Mouse (Mus musculus): ENCODE measurements around the gene Ccsap. TPM values are rescaled to one million over a fixed set of nuclear protein-coding genes. Genes with fewer than 3 reads are reported as not detected.

Ccsap gene
- total RNA-seq, 2 experiments from 2014 or later, result 56.7 to 61.7 TPM

DNA sequence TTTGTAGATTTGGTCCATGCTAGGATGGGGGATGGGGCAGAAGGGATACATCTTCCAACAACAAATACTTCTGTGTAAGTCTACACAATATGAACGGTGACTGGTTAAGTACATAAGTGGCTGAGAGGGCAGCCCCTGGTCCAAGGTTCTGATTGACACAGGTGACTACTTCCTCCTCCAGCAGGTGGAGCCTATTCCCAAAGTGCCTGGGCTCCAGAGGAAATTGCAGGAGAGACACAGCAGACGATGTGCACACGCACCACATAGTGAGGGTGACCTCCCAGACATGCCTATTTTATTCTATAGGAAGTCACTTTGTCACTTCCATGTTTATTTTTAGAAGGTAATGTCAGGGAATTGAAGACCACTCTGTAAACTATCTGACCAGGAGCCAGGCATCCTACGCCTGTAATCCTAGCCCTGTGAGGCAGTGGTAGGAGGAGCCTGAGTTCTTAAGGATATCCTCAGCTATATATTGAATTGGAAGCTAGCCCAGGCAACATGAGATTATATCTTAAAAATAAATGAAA is 20.9 kb upstream of the Ccsap start:
- no peak for DNase-seq (ENCODE audit: low spot score in 2 of 2)

DNA sequence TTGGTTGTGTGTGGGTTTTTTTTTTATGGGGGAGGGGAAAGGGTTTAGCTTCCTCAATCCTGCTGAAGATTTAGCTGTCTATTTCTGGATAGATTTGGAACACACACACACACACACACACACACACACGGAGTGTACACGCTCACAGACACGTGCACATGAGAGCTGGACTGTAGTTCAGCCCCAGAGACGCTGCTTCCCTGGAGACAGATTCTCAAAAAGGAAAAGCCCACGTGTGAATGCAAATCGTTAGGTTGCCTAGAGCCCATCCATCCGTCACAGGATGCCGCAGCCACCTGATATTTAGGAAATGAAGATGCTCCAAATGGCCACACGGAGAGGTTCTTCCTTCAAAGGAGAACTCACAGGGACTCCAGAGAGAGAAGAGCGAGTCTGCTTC is 20.3 kb upstream of the Ccsap start:
- peak in 1 of 2 experiments; percentile 62 for DNase-seq (ENCODE audit: low spot score in 2 of 2)

DNA sequence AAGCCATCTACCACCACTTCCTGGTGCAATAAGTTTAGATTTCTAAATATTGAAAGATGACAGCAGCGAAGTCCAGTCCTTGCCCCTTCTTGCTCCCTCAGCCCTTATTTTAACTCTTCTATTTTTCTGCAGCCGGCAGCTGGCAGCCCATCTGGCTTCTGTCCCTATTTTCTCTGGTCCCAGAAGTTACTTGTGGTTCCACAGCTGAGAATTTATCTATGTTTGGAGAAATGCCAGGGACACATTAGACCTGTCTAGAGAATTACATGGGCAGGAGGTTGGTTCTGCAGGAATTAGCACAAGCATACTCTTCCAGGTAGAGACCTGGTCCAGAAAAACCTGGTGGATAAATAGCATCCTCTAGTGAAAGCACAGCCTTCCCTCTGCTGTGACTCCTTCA is 17.9 kb upstream of the Ccsap start:
- peak in 1 of 2 experiments; percentile 9 for DNase-seq (ENCODE audit: low spot score in 2 of 2)

DNA sequence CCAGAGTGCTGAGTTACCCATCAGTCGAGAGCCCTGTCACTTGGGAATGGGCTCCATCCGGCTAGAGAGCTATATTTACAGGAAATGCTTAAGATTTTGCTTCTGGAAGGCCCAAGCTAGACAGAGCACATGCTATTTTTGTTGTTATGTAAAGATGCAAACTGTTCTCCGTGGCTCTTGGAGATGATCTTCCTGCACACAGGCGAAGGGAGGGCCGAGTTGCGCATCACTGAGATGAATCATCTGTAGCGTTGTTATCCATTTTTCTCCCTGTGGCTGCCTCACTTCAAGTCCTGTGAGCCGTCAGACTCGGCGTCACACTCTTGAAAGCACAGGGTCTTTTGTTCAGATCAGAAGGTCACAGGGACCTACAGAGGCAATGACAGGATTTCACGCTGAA is 14.3 kb upstream of the Ccsap start:
- peak in 1 of 2 experiments; percentile 65 for DNase-seq (ENCODE audit: low spot score in 2 of 2)

DNA sequence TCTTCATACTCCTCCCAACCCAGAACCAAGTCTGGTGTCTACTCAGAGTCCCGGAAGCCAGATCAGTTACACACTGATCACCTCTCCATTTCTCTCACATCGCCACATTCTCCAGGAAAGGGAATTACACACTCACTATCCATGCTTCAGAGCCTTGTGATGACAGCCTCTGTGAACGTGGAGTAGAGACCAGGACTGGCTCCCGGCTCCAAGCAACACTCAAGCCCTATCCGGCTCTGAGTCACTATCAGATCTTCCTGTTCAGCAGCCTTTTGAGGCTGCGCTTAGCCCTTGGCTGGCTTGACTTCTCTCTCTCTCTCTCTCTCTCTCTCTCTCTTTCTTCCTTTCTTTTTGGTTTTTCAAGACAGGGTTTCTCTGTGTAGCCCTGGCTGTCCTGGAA is 13.4 kb upstream of the Ccsap start:
- no peak for DNase-seq (ENCODE audit: low spot score in 2 of 2)

DNA sequence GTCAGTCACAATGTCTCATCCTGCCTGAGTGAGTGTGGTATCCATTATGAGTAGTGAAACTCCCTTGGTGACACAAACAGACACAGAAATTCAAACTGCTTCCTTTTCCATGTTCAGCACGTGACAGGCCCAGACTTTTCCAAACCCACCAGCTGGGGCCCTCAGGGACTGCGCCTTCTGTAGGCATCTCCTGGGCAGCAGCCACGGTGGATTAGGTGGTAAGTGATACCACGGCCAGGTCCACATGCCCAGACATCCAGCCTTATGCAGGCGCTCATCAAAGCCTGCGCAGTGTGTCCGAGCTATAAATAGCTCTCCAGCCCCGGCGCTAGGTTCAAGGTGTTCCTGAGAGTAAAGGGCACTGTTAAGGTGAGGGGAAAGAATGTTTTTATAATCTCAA is 12.0 kb upstream of the Ccsap start:
- DNase-seq (ENCODE audit: low spot score in 2 of 2), result no peak

DNA sequence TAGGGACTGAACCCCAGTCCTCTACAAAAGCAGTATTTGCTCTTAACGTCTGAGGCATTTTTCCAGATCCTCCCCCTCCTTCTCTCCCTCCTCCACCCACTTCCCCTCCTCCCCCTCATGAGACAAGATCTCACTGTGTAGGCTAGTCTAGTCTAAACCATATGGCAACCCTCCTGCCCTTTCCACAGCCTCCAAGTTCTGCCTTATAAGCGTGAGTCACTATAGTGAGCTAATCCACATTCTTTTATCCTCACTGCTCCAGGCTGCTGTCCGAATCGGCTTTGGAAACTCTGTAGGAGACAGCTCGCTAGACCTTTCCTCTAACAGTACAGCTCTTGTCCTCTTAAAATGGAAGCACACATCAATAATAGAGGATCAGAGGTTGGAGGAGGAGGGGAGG is 7.0 kb upstream of the Ccsap start:
- no peak for DNase-seq (ENCODE audit: low spot score in 2 of 2)

DNA sequence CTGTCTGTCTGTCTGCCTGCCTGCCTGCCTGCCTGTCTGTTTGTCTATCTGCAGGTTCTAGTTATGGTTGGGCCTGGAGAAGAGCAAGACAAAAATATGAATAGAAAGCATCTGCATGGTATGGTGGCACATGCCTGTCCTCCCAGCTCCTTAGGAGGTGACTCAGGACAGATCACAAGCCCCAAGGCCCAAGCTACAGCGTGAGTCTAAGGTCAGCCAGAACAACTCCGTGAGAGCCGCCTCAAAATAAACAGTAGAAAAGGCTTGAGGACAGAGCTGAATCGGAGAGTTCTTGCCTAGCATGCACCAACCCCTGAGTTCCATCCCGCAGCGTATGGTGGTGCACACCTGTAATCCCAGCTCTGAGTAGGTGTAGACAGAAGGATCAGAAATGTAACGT is 5.8 kb upstream of the Ccsap start:
- no peak for DNase-seq (ENCODE audit: low spot score in 2 of 2)

DNA sequence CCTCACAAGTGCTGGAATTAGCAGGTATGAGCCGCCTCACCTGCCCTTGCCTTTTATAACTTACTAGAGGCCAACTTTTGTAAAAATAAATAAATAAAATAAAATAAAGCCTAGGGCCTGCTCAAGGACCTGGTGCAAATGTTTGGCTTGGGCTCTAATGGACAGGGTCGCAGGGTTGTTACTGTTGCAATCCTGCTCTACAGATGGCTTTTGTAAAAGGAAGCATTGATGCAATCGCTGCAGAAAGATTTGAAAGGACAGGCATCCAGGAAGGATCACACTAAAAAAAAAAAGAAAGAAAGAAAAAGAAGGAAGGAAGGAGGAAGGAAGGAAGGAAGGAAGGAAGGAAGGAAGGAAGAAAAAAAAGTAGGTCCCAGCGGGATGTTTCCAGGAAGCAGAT is 377 bp upstream of the Ccsap start:
- DNase-seq (ENCODE audit: low spot score in 2 of 2), result no peak

DNA sequence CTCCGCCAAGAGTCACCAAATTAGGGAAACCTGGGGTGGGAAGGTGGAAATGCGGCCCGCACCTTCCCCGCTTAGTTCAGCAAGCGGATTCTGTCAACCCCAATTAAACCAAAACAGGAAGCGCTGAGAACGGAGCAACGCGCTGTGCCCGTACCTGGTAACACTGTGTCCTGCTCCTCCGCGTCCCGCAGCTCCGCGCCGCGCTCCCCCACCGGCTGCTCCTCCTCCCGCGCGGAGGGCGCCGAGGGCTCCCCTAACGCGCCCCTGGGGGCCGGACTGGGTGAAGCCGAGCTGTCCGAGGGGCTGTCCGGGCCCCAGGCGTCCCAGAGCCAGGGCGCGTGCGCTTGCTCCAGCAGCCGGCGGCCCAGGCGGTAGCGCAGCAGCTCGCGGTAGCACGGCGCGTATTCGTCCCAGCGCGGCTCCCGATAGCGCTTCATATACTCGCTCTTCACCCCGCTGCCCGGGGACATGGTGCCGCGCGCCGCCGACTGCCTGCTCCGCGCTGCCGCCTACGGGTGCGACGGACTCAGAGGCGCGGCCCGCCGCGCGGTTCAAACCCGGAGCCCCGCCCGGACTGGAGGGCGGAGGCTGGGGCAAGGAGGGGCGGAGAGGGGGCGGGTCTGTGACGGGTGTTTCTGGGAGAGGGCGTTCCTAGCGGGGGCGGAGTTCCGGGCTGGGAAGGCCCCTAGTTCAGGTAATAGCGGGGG is 915 bp downstream of the Ccsap start:
- peak; percentile 88 to 93 for DNase-seq (ENCODE audit: low spot score in 2 of 2)

DNA sequence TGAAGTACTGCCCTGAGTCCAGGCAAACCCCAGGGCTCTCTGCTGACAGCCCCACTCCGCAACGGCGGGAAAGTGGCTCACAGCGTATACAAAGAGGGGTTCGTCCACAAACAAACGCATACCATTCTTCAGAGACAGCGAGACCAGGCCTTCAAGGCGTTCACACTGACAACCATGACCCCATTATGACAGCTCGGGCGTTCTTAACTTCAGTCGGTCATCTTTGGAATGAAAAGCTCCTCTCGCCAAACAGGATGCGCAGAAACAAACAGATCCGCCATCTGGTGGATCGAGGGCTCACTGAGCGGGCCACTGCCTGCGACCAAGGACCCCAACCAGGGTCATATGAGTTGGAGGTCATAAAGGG is 1.5 kb downstream of the Ccsap start:
- no peak for DNase-seq (ENCODE audit: low spot score in 2 of 2)

DNA sequence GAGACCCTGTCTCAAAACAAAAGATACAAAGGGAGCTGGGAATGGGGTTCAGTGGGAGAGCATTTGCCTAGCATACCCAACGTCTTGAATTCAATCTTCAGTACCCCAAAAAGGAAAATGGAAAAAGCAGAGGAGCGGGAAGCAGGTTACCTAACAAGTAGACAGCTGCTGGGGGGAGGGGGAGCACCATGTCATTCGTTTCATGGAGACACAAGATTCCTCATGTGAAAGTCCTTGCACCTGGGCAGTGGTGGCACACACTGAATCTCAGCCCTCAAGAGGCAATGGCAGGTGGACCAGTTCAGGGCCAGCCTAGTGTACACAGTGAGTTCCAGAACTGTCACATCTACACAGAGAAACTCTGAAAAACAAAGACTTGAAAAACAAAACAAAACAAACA is 2.6 kb downstream of the Ccsap start:
- DNase-seq (ENCODE audit: low spot score in 2 of 2), result no peak

DNA sequence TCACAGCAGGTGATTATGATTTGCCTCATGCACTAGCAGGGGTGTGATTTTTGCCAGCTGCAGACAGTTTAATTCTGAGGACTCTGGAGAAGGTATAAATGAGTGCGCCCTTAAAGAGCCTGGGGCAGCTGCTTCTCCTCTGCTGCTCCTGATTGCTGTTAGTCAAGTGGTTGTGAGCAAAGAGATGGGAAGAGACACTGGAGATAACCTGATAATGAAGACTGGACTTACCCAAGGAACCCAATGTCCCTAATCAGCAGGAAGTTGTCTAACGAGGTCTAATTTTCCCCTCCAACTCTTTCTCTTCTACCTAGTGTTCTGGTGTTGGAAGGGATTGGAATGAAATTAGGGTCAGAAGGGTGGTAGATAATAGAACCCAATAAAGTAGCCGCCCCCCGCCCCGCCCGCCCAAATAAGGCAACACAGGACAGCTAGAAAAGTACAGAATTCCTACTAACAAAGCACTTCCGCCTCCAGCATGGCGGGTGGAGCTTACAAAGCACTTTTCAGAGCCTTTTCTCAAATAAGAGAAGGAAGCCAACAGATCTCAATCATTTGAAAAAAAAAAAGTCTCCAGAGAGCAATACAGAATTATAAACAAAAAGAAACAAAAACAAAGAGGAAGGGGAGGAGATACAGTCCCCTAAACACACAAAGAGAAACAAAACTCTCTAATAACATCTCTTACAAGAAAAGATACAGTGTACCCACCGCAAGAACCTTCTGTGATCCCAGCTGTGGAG is 5.1 kb downstream of the Ccsap start:
- no peak for DNase-seq (ENCODE audit: low spot score in 2 of 2)

DNA sequence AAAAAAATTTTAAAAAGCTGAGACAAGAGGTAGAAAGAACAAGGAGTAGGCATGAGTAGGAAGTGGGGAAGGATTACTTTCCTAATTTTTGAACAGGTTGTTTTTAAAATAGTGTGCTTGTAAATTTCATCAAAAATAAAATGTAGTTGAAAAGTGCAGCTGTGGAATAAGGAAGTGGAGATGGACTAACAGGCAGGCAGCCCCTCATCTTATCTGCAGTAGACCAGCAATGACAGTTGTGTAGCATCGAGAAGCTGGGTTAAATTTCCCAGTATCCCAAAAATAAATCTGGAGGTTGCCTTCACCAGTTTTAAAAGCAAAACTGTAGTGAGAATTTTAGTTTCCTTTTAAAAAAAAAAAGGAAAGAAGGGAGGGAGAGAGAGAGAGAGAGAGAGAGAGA is 5.8 kb downstream of the Ccsap start:
- DNase-seq (ENCODE audit: low spot score in 2 of 2), result no peak

DNA sequence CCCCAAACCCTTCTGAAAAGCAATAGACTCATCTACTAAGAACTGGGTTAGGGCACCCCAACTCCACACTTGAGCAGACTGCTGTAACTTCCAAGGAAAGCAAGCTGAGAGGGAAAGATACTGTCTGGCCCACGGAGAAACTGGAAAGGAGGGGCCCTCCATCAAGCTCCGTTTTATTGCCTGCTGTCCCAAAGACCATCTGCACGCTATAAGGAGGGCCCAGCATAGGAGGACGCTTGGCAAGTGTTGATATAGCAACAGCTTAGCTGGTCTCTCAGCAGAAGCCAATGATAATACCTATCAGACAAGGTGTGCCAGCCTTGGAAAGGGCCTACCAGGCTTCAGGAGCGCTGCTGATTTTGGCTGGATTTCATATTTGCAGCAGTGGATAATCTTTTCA is 8.4 kb downstream of the Ccsap start:
- DNase-seq (ENCODE audit: low spot score in 2 of 2), result no peak

DNA sequence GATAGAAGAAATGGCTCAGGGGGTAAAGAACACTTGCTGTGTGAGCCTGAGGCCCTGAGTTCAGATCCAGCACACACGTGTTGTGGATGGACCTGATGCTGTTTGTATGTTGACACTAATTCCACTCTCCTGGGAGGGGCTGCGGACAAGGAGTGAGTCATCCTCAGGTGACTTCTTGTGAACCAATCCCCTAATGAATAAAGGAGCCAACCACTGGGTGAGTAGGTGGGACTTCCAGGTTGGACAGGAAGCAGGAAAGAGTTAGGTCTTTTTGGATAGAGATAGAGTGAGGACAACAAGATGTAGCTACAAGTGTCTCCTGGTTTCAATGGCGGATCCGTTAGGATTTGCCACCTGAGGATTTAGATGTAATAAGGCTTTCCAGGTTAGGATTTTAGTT is 10.7 kb downstream of the Ccsap start:
- no peak for DNase-seq (ENCODE audit: low spot score in 2 of 2)

DNA sequence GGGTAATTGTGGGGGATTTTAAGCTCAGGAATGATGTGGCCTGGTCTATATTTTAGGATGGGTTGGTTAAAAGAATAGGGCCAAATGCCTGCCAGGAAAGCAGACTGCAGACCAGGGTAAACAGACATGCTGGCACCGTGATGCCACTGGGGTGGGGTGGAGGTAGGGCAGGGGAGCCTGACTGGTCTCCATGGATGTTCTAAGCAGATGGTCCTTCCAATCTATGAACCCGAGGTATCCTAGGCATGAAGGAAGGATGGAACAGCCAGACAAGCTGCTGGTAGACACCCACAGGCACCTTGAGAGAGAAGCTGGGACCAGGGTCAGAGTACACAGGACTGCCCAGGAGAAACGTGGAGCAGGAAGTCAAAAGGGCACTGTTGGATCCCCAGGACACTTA is 12.5 kb downstream of the Ccsap start:
- DNase-seq (ENCODE audit: low spot score in 2 of 2), result no peak

DNA sequence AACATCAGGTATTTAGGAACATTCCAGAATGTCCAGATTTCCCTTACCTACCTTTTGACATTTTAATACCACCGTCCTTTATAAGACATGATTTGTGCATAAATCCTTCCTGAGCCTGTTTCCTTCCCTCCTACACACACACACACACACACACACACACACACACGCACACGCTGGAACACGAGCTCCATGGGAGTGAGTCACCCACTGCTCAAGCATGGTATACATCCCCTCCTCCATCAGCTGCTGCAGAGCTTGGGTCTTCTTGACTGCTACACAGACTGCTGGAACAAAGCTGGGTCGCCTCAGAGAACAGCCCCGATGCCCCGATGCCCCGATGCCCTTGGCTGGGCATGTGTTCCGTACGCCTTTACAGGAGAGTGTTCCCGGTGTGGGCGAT is 13.5 kb downstream of the Ccsap start:
- DNase-seq (ENCODE audit: low spot score in 2 of 2), result no peak

DNA sequence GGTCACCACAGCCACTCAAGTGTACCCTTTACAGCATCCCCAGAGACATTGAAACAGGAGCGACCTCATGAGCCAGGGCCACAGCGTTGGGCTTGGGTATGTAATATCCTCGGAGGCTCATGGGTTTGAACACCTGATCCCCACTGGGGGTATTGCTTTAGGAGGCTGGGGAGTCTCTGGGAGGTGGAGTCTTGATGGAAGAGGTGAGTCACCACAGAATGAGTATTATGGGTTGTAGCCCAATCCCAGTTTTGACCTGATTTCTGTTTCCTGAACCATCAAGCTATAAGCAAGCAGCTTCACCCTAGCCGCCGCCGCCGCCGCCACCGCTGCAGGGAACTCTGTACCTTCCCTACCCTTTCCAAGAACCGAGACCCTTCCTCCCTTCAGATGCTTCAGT is 14.0 kb downstream of the Ccsap start:
- no peak for DNase-seq (ENCODE audit: low spot score in 2 of 2)

DNA sequence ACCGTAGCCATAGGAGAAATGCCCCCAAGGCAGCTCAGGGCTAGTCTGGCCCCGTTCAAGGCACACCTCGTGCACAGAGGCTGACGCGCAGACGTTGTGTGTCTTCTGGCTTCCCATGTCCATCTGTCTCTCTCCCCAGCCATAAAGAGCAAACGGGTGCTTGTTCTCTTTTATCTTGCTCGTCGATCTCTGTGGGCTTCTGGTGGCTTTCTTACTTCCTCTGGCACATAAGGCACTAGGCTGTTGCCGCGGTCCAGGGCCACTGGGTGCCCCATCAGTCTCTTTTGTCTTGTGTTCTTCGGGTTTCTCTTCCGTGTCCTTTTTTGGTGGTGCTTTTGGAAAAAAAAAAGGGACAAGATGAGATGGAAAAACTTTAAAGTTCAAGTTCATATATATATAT is 14.9 kb downstream of the Ccsap start:
- no peak for DNase-seq (ENCODE audit: low spot score in 2 of 2)

DNA sequence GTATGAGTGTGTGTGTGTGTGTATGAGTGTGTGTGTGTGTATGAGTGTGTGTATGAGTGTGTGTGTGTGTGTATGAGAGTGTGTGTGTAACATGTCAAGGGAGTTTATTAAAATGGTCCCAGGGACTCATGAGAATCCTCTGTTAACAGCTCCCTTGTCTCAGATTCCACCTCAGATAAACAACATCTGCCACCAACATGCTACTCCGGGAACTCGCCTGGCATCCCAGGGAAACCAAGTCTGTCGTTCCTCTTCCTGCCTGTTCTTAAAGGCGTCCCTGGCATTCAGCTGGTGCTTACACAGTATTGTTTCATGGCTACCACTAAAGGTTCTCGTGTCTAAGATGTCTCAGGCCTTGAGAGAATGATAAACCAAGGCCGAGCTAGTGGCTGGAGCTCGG is 15.7 kb downstream of the Ccsap start:
- DNase-seq (ENCODE audit: low spot score in 2 of 2), result no peak

DNA sequence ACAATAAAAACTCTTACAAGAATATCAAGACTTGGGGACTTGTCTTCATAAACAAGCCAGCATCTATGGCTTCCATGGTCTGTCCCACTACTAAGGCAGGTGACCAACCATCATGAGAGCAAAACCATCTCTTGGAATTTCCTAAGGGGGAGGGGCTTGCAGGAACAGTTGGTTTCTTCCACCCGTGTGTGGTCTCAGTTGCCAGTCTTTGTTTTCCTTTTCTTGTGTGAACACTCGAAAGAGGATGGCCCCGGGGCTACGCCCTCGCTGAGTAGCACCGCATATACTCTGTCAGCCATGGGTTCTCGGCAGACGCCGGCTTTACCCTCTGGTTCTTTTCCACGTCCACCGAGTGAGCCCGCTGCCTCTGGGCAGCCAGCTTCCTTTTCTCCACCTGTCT is 17.9 kb downstream of the Ccsap start:
- no peak for DNase-seq (ENCODE audit: low spot score in 2 of 2)

Measured in layer of hippocampus, adult 18-20 months (tissue).